Mouse (Mus musculus) forebrain, embryonic 16.5 days (tissue): ENCODE data around the gene Zfp568. TPM values are rescaled to one million over a fixed set of nuclear protein-coding genes. Genes with fewer than 3 reads are reported as not detected.
A peak's percentile ranks its signal among the peaks of the same experiment; 100 is the strongest.

Source experiments
- ATAC-seq: fragments of 200-750 bp; cut with Nextera tagmentation; 2 replicates; pipeline ENCODE4 v1.8.0; 2017; ENCODE audit warnings: mild to moderate bottlenecking, moderate library complexity
- H3K27ac ChIP-seq: fragments of 300-500 bp; sonication (generic); 2 replicates; pipeline ENCODE4 v1.5.1; 2014; ENCODE audit warnings: low read length, control low read depth
- H3K27me3 ChIP-seq: fragments of 300-500 bp; sonication (generic); replicated peaks from 2 replicates; pipeline ENCODE4 v1.6.1; 2014; ENCODE audit warnings: low read length; ENCODE audit not compliant: control insufficient read depth, insufficient read depth
- H3K36me3 ChIP-seq: fragments of 300-500 bp; sonication (generic); 2 replicates; pipeline ENCODE4 v1.6.1; 2014; ENCODE audit not compliant: control insufficient read depth, insufficient read depth
- H3K4me1 ChIP-seq: fragments of 300-500 bp; sonication (generic); replicated peaks from 2 replicates; pipeline ENCODE4 v1.6.1; 2014; ENCODE audit warnings: low read length; ENCODE audit not compliant: control insufficient read depth, insufficient read depth
- H3K4me2 ChIP-seq: fragments of 300-500 bp; sonication (generic); 2 replicates; pipeline ENCODE4 v1.6.1; 2014; ENCODE audit warnings: mild to moderate bottlenecking, low read length, control low read depth
- H3K4me3 ChIP-seq: fragments of 300-500 bp; sonication (generic); replicated peaks from 2 replicates; pipeline ENCODE4 v1.5.1; 2014; ENCODE audit warnings: mild to moderate bottlenecking, low read length, control low read depth
- H3K9ac ChIP-seq: fragments of 300-500 bp; sonication (generic); replicated peaks from 2 replicates; pipeline ENCODE4 v1.6.1; 2014; ENCODE audit warnings: low read depth, low read length, control low read depth
- H3K9me3 ChIP-seq: fragments of 300-500 bp; sonication (generic); 2 replicates; pipeline ENCODE4 v1.6.1; 2016; ENCODE audit warnings: low read length; ENCODE audit not compliant: control insufficient read depth
- whole genome bisulfite sequencing: fragments of 180-500 bp; shearing (Covaris S2); extraction: QIAGEN DNeasy Blood & Tissue Kit; methylation state at CpG from one replicate; pipeline ENCODE4 v1.1.7; 2014; 5-methylcytosine and 5-hydroxymethylcytosine counted together
- polyA plus RNA-seq: library from polyadenylated mRNA; unstranded; fragments of >200 nt; fragmentation: Nextera tagmentation; extraction: Ambion mirVana; gene quantifications from 2 replicates; pipeline ENCODE4 v1.2.1, GENCODE M21; 2015

Gene Zfp568
- polyA plus RNA-seq, 1 experiment from 2014 or later, result 3.0 TPM

GRCm38 (mm10) chr7:29982931-29983330 is 824 bp upstream of the Zfp568 start:
- 0 out of 2 replicates have a peak, but pooled peaks have one; percentile 11 for ATAC-seq
- 17% methylated on average over 6 of the region's 6 CpGs for WGBS
- H3K27ac ChIP-seq, result no peak overlapping the region; the same call in 1 of the 2 replicates

GRCm38 (mm10) chr7:29983340-29983689 is 440 bp upstream of the Zfp568 start:
- H3K4me1 ChIP-seq, result peaks cover 16% of the 10 kb centered on the region
- H3K4me2 ChIP-seq, result peak overlapping the region; percentile 62
- no peaks in the 10 kb centered on the region for H3K27me3 ChIP-seq
- no peaks in the 10 kb centered on the region for H3K9me3 ChIP-seq
- ATAC-seq, result no peak
- under 1% methylated on average over 8 of the region's 8 CpGs for WGBS
- H3K36me3 ChIP-seq, result no peaks in the 10 kb centered on the region; the same call in 1 of the 2 replicates
- H3K9ac ChIP-seq, result peak overlapping the region; percentile 90
- peak overlapping the region; percentile 86 for H3K27ac ChIP-seq
- H3K4me3 ChIP-seq, result peak overlapping the region; percentile 95

More at GRCm38 (mm10) chr7:29982931-29983330, 824 bp upstream of the Zfp568 start:
- H3K9me3 ChIP-seq, result no peaks in the 10 kb centered on the region
- H3K4me1 ChIP-seq, result peaks cover 16% of the 10 kb centered on the region
- peak overlapping the region; percentile 90 for H3K9ac ChIP-seq
- peak overlapping the region; percentile 62 for H3K4me2 ChIP-seq
- H3K4me3 ChIP-seq, result peak overlapping the region; percentile 95
- H3K36me3 ChIP-seq, result no peaks in the 10 kb centered on the region; the same call in 1 of the 2 replicates
- no peaks in the 10 kb centered on the region for H3K27me3 ChIP-seq

GRCm38 (mm10) chr7:29986101-29986500 is 2.3 kb downstream of the Zfp568 start:
- Histone ChIP-seq H3K9ac (no peak overlapping the region), H3K4me3 (no peak overlapping the region), H3K4me1 (peaks cover 16% of the 10 kb centered on the region), H3K4me2 (no peak overlapping the region), H3K27ac (no peak overlapping the region), H3K9me3 (no peaks in the 10 kb centered on the region), H3K27me3 (no peaks in the 10 kb centered on the region), H3K36me3 (no peaks in the 10 kb centered on the region; the same call in 1 of the 2 replicates)
- no peak for ATAC-seq
- WGBS, result 89% methylated on average over 8 of the region's 8 CpGs

- ATAC-seq, result no peak
- H3K27ac ChIP-seq, result no peak overlapping the region
- no peak overlapping the region for H3K9ac ChIP-seq
- H3K36me3 ChIP-seq, result no peaks in the 10 kb centered on the region; the same call in 1 of the 2 replicates
- 96% methylated on average over 5 of the region's 5 CpGs for WGBS
- H3K27me3 ChIP-seq, result no peaks in the 10 kb centered on the region
- H3K4me3 ChIP-seq, result no peak overlapping the region
- H3K9me3 ChIP-seq, result no peaks in the 10 kb centered on the region
- H3K4me1 ChIP-seq, result peaks cover 13% of the 10 kb centered on the region
- H3K4me2 ChIP-seq, result no peak overlapping the region
Measured at GRCm38 (mm10) chr7:29987551-29987950, 3.8 kb downstream of the Zfp568 start.

GRCm38 (mm10) chr7:29989031-29989430 is 5.3 kb downstream of the Zfp568 start:
- no peak overlapping the region for H3K4me3 ChIP-seq
- no peak for ATAC-seq
- H3K27ac ChIP-seq, result no peak overlapping the region
- peaks cover 6% of the 10 kb centered on the region for H3K4me1 ChIP-seq
- 90% methylated on average over 11 of the region's 11 CpGs for WGBS
- H3K4me2 ChIP-seq, result no peak overlapping the region
- no peak overlapping the region for H3K9ac ChIP-seq
- no peaks in the 10 kb centered on the region for H3K9me3 ChIP-seq
- H3K27me3 ChIP-seq, result no peaks in the 10 kb centered on the region
- H3K36me3 ChIP-seq, result peaks cover 3% of the 10 kb centered on the region

- no peaks in the 10 kb centered on the region for H3K27me3 ChIP-seq
- no peak overlapping the region for H3K27ac ChIP-seq
- no peak overlapping the region for H3K4me3 ChIP-seq
- 98% methylated on average over 8 of the region's 8 CpGs for WGBS
- H3K4me1 ChIP-seq, result no peaks in the 10 kb centered on the region
- ATAC-seq, result no peak
- no peak overlapping the region for H3K4me2 ChIP-seq
- peaks cover 3% of the 10 kb centered on the region for H3K36me3 ChIP-seq
- H3K9ac ChIP-seq, result no peak overlapping the region
- H3K9me3 ChIP-seq, result no peaks in the 10 kb centered on the region
Measured at GRCm38 (mm10) chr7:29992698-29993097, 8.9 kb downstream of the Zfp568 start.

GRCm38 (mm10) chr7:29993340-29993739 is 9.6 kb downstream of the Zfp568 start:
- H3K4me1 ChIP-seq, result no peaks in the 10 kb centered on the region
- no peak for ATAC-seq
- H3K9me3 ChIP-seq, result no peaks in the 10 kb centered on the region
- no peak overlapping the region for H3K9ac ChIP-seq
- H3K27me3 ChIP-seq, result no peaks in the 10 kb centered on the region
- H3K36me3 ChIP-seq, result peaks cover 5% of the 10 kb centered on the region
- H3K27ac ChIP-seq, result no peak overlapping the region
- H3K4me2 ChIP-seq, result no peak overlapping the region
- WGBS, result 95% methylated on average over 9 of the region's 9 CpGs
- H3K4me3 ChIP-seq, result no peak overlapping the region

- H3K27me3 ChIP-seq, result no peaks in the 10 kb centered on the region
- no peak overlapping the region for H3K9ac ChIP-seq
- no peak overlapping the region for H3K4me3 ChIP-seq
- no peak overlapping the region for H3K4me2 ChIP-seq
- ATAC-seq, result no peak
- no peaks in the 10 kb centered on the region for H3K4me1 ChIP-seq
- no peak overlapping the region for H3K27ac ChIP-seq
- 95% methylated on average over 8 of the region's 8 CpGs for WGBS
- H3K36me3 ChIP-seq, result peaks cover 14% of the 10 kb centered on the region
- no peaks in the 10 kb centered on the region; the same call in 1 of the 2 replicates for H3K9me3 ChIP-seq
Measured at GRCm38 (mm10) chr7:29995134-29995533, 11.4 kb downstream of the Zfp568 start.

GRCm38 (mm10) chr7:30000601-30001000 is 16.8 kb downstream of the Zfp568 start:
- no peak overlapping the region for H3K27ac ChIP-seq
- H3K27me3 ChIP-seq, result no peaks in the 10 kb centered on the region
- no peaks in the 10 kb centered on the region; the same call in 1 of the 2 replicates for H3K9me3 ChIP-seq
- H3K4me2 ChIP-seq, result no peak overlapping the region
- 91% methylated on average over 5 of the region's 5 CpGs for WGBS
- no peak overlapping the region for H3K4me3 ChIP-seq
- no peak overlapping the region for H3K9ac ChIP-seq
- H3K4me1 ChIP-seq, result no peaks in the 10 kb centered on the region
- no peak for ATAC-seq
- peaks cover 17% of the 10 kb centered on the region for H3K36me3 ChIP-seq

GRCm38 (mm10) chr7:30007601-30008000 is 23.8 kb downstream of the Zfp568 start:
- H3K36me3 ChIP-seq, result peaks cover 4% of the 10 kb centered on the region; the same call in 1 of the 2 replicates
- no peak overlapping the region for H3K4me2 ChIP-seq
- ATAC-seq, result no peak
- no peak overlapping the region for H3K9ac ChIP-seq
- H3K27me3 ChIP-seq, result no peaks in the 10 kb centered on the region
- WGBS, result 92% methylated on average over 1 of the region's 1 CpGs
- H3K4me1 ChIP-seq, result 0 out of 2 replicates have a peak, but pooled peaks cover 11% of the 10 kb centered on the region
- no peaks in the 10 kb centered on the region for H3K9me3 ChIP-seq
- H3K27ac ChIP-seq, result no peak overlapping the region
- H3K4me3 ChIP-seq, result no peak overlapping the region
